Mouse (Mus musculus) brain, embryonic 14.5 days (tissue): Measurements from ENCODE around the gene Sft2d2.

Experiments used
- CTCF ChIP-seq: fragments of 200-500 bp; IDR thresholded peaks from 2 replicates; pipeline ENCODE4 v1.5.1; 2012; ENCODE audit warnings: inconsistent platforms, mild to moderate bottlenecking, moderate library complexity, borderline replicate concordance; ENCODE audit not compliant: insufficient read depth, insufficient read length; ENCODE audit errors: extremely low read depth
- POLR2A ChIP-seq: fragments of 200-500 bp; IDR thresholded peaks from 2 replicates; pipeline ENCODE4 v1.6.1; 2012; ENCODE audit warnings: mild to moderate bottlenecking, inconsistent platforms, borderline replicate concordance; ENCODE audit not compliant: poor library complexity, insufficient read depth, insufficient read length, severe bottlenecking; ENCODE audit errors: extremely low read depth

DNA sequence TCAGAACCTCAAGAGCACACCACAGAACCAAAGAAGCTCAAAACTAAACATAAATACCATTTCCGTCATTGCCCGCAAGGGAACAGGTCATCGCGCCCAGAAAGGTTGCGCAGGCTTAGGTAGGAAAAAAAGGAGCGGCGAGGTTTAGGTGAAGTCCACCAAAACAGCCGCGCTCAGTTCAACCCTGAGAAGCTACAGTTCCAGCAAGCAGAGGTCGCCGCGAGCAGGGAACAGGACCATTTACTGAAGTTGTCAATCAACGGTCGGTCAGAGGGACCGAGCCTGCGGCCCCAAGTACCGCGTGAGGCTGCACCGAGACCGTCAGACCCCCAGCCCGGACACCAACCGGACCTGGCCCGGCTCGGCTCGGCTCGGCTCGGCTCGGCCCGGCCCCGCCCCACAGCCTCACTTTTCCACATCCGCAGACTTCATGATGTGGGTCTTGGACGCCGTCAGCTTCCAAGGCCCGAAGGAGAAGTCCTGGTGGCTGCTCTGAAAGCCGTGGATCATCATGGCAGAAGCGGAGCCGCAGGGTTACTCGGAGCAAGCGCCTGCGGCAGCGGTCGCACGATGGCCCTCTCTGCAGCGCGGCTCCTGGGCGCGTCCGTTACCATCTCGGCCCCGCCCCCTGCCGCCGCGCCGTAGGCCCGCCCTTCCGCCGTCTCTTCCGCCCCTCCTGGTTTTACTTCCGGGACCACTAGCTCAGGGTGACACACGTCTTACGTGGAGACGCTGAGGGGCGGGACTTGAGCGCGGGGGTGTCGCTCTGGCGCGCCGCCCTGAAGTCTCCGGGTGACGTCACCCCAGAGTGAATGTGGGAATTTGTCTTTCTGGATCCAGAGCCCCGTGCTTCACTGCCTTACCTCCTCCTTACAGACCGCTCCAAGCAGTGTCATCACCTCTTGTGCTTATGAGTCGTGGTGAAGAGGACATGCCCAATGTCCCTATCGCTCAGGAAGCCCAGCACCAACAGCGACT, 42.4 kb upstream of the Sft2d2 start, which contains the start of gene Tiprl:
- TF ChIP-seq POLR2A = peak; percentile 82
- peak; percentile 3; the same call in 1 of the 2 replicates for TF ChIP-seq CTCF
